Mouse (Mus musculus): ENCODE measurements at regions not wholly inside any gene's neighbourhood (a gene's known extent, or its start where the extent isn't known, plus 50 kb on each side); places are given as distances from the start of the nearest gene placed in this dataset.

DNA sequence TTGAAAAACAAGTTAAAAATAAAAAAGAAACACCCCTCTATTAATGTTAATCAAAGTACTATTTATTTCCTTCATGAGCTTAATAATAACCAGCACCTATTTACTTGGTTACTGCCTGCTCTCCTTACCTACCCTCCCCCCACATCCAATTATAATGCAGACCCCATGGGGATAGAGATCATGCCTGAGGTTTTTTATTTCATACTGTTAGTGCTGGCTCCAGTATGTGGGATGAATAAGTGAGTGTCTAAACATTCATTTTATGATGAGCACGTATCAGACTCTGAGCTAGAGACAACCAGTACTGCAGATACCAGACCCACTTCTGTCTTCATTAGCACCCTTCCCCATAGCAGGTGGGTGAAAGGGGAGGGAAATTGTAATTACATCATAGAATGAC is 83.6 kb upstream of the Atp1b1 start:
- ATAC-seq (ENCODE audit: insufficient read depth) (no peak), DNase-seq (ENCODE audit: low read depth in 3 of 3, low spot score in 3 of 3) (no peak)
- H3K9ac ChIP-seq (replicated peaks) = no peak overlapping the region
- H3K4me2 ChIP-seq (ENCODE audit: low read depth) = no peak overlapping the region
- H3K4me3 ChIP-seq (ENCODE audit: insufficient read depth in 1 of 2, low read depth in 2 of 2, low read length in 2 of 2) = no peak overlapping the region
- no peaks in the 10 kb centered on the region; a peak in 1 of 4 replicates for H3K4me1 ChIP-seq (replicated peaks; ENCODE audit: control insufficient read depth in 2 of 2, insufficient read depth in 2 of 2, low read length in 1 of 2)
- no peaks in the 10 kb centered on the region for H3K9me3 ChIP-seq (ENCODE audit: control insufficient read depth, low read length)
- H3K27me3 ChIP-seq (ENCODE audit: control insufficient read depth, insufficient read depth, low read length) = no peaks in the 10 kb centered on the region
- H3K27ac ChIP-seq = no peak overlapping the region
- WGBS (ENCODE audit: insufficient replicate concordance) = 51% methylated on average over 1 of the region's 1 CpGs
- H3K36me3 ChIP-seq (replicated peaks; ENCODE audit: control insufficient read depth, insufficient read depth, low read depth) = no peaks in the 10 kb centered on the region
- TF ChIP-seq EP300 (IDR thresholded peaks at IDR 0.05; ENCODE audit: low read depth) = no peak
- TF ChIP-seq CTCF (IDR thresholded peaks at IDR 0.05; ENCODE audit: low read depth) = no peak

DNA sequence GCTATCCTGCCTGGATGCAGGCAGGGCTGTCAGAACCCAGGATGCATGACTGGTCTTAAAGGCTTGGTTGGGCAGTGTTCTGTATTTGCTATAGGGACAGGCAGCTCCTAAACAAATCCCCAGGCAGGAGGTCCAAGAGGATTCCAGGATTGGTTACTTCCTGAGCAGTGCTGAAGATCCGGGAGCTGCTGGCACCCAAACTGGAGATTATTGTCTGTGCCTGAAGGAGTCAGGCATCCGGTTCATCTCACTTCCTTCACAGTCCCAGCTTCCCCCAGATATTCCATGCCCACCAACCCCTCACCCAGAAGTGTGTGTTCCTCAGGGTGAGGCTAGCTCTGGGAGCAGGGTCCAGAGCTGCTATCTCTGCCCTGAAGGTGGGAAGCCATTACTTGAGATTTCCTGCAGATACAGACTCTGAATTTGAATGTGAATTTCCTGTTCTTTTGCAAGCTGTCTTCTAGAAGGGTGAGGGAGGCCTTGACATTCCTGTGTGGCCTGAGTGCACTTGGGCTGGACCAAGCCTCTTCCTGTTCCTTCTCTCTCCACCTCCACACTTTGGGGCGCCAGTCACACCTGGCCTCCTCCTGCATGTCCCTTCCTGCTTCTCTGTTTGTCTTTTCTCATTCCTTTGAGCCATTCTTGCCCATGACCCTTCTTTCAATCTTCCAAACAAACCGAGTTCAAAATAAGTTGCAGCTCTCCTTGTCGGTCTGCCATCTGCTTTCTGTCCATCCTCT is 80.3 kb upstream of the Atp1b1 start:
- WGBS (ENCODE audit: insufficient replicate concordance) = 34% methylated on average over 5 of the region's 5 CpGs
- no peak for ATAC-seq (ENCODE audit: insufficient read depth)
- Histone ChIP-seq H3K27ac (no peak overlapping the region), H3K4me1 (replicated peaks; ENCODE audit: control insufficient read depth in 2 of 2, insufficient read depth in 2 of 2, low read length in 1 of 2) (no peaks in the 10 kb centered on the region), H3K9ac (replicated peaks) (no peak overlapping the region), H3K27me3 (ENCODE audit: control insufficient read depth, insufficient read depth, low read length) (no peaks in the 10 kb centered on the region), H3K36me3 (replicated peaks; ENCODE audit: control insufficient read depth, insufficient read depth, low read depth) (no peaks in the 10 kb centered on the region), H3K4me2 (ENCODE audit: low read depth) (no peak overlapping the region), H3K4me3 (ENCODE audit: insufficient read depth in 1 of 2, low read depth in 2 of 2, low read length in 2 of 2) (no peak overlapping the region), H3K9me3 (ENCODE audit: control insufficient read depth, low read length) (no peaks in the 10 kb centered on the region)
- no peak for DNase-seq (ENCODE audit: low read depth in 3 of 3, low spot score in 3 of 3)
- TF ChIP-seq EP300 (IDR thresholded peaks at IDR 0.05; ENCODE audit: low read depth) (no peak), CTCF (IDR thresholded peaks at IDR 0.05; ENCODE audit: low read depth) (no peak)

DNA sequence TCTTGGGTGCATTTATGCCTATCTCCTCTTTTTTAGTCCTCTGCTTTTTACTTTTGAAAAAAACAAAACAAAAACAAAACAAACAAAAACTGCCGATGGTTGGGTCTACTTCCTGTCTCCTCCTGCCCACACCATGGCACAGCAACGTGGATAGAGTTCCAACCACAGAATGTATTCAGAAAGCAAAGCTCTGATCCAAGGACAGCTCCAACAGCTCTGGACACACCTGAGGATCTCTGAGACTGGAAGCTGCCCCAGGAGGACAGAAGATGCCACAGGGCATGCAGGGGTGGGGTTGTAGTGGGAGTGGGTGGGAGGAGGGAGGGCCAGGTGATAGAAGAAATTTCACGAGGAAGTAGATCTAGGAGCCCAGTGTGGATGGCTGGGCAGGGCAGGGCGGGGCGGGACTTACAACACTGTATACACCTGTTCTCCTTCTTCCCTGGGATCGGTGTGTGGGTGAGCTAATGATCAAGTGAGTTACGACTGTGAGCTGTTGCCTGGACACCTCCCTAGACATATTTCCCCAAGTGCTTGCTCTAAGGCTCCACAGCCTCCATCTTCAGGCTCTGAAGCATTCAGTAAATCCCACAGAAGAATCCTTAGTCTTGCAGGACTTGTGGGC is 79.3 kb upstream of the Atp1b1 start:
- Histone ChIP-seq H3K9ac (replicated peaks) (no peak overlapping the region), H3K4me2 (ENCODE audit: low read depth) (no peak overlapping the region), H3K4me3 (ENCODE audit: insufficient read depth in 1 of 2, low read depth in 2 of 2, low read length in 2 of 2) (no peak overlapping the region), H3K27me3 (ENCODE audit: control insufficient read depth, insufficient read depth, low read length) (no peaks in the 10 kb centered on the region), H3K27ac (no peak overlapping the region), H3K4me1 (replicated peaks; ENCODE audit: control insufficient read depth in 2 of 2, insufficient read depth in 2 of 2, low read length in 1 of 2) (no peaks in the 10 kb centered on the region), H3K9me3 (ENCODE audit: control insufficient read depth, low read length) (no peaks in the 10 kb centered on the region), H3K36me3 (replicated peaks; ENCODE audit: control insufficient read depth, insufficient read depth, low read depth) (no peaks in the 10 kb centered on the region)
- DNase-seq (ENCODE audit: low read depth in 3 of 3, low spot score in 3 of 3) (no peak), ATAC-seq (ENCODE audit: insufficient read depth) (no peak)
- TF ChIP-seq EP300 (IDR thresholded peaks at IDR 0.05; ENCODE audit: low read depth) (no peak), CTCF (IDR thresholded peaks at IDR 0.05; ENCODE audit: low read depth) (no peak)
- 52% methylated on average over 7 of the region's 7 CpGs for WGBS (ENCODE audit: insufficient replicate concordance)

DNA sequence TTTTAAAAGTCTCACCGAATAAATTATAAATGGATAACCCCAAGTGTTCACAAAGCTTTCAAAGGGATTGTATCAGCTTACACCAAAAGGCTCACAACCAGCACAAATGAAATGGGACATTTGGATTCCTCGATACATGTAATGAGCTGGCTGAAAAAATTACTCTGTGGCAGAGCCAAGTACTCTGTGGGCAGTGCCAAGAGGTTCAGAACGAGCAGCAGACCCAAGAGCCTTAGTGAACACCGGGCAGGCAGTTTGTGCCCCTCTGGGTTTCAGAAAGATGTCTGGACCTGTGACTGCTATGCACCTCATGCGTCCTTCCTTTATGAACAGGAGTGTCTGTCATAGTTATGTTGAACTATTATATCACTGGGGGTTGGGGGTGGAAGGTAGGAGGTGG is 74.0 kb upstream of the Atp1b1 start:
- H3K27ac ChIP-seq = no peak overlapping the region
- DNase-seq (ENCODE audit: low read depth in 3 of 3, low spot score in 3 of 3) (no peak), ATAC-seq (ENCODE audit: insufficient read depth) (no peak)
- H3K9ac ChIP-seq (replicated peaks) = no peak overlapping the region
- H3K4me2 ChIP-seq (ENCODE audit: low read depth) = no peak overlapping the region
- H3K4me1 ChIP-seq (replicated peaks; ENCODE audit: control insufficient read depth in 2 of 2, insufficient read depth in 2 of 2, low read length in 1 of 2) = no peaks in the 10 kb centered on the region
- no peaks in the 10 kb centered on the region for H3K36me3 ChIP-seq (replicated peaks; ENCODE audit: control insufficient read depth, insufficient read depth, low read depth)
- 62% methylated on average over 5 of the region's 5 CpGs for WGBS (ENCODE audit: insufficient replicate concordance)
- TF ChIP-seq EP300 (IDR thresholded peaks at IDR 0.05; ENCODE audit: low read depth) (no peak), CTCF (IDR thresholded peaks at IDR 0.05; ENCODE audit: low read depth) (no peak)
- no peaks in the 10 kb centered on the region for H3K9me3 ChIP-seq (ENCODE audit: control insufficient read depth, low read length)
- H3K27me3 ChIP-seq (ENCODE audit: control insufficient read depth, insufficient read depth, low read length) = no peaks in the 10 kb centered on the region
- no peak overlapping the region for H3K4me3 ChIP-seq (ENCODE audit: insufficient read depth in 1 of 2, low read depth in 2 of 2, low read length in 2 of 2)

DNA sequence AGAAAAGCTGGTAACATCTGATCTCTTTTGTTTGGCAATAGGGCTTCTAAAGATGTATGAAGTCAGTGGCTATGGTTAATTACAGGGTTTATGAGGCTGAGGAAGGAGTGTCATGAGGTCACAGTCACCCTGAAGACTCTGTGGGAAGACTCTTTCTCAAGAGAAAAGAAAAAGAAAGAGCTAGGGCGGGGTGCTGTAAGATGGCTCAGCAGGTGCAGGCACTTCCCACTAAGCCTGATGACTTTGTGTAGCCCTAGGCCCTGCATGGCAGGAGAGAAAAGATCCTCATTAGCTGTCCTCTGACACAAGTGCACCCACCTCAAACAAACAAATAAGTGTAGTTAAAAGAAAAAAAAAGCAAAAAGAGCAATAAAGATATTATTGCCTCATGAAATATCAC is 73.6 kb upstream of the Atp1b1 start:
- DNase-seq (ENCODE audit: low read depth in 3 of 3, low spot score in 3 of 3) (no peak), ATAC-seq (ENCODE audit: insufficient read depth) (no peak)
- Histone ChIP-seq H3K9me3 (ENCODE audit: control insufficient read depth, low read length) (no peaks in the 10 kb centered on the region), H3K27me3 (ENCODE audit: control insufficient read depth, insufficient read depth, low read length) (no peaks in the 10 kb centered on the region), H3K4me3 (ENCODE audit: insufficient read depth in 1 of 2, low read depth in 2 of 2, low read length in 2 of 2) (no peak overlapping the region), H3K4me2 (ENCODE audit: low read depth) (no peak overlapping the region), H3K36me3 (replicated peaks; ENCODE audit: control insufficient read depth, insufficient read depth, low read depth) (no peaks in the 10 kb centered on the region), H3K27ac (no peak overlapping the region), H3K9ac (replicated peaks) (no peak overlapping the region), H3K4me1 (replicated peaks; ENCODE audit: control insufficient read depth in 2 of 2, insufficient read depth in 2 of 2, low read length in 1 of 2) (no peaks in the 10 kb centered on the region)
- no peak for TF ChIP-seq CTCF (IDR thresholded peaks at IDR 0.05; ENCODE audit: low read depth)
- no peak for TF ChIP-seq EP300 (IDR thresholded peaks at IDR 0.05; ENCODE audit: low read depth)
- WGBS (ENCODE audit: insufficient replicate concordance) = 57% methylated on average over 1 of the region's 1 CpGs
